In the genomic region with DNA sequence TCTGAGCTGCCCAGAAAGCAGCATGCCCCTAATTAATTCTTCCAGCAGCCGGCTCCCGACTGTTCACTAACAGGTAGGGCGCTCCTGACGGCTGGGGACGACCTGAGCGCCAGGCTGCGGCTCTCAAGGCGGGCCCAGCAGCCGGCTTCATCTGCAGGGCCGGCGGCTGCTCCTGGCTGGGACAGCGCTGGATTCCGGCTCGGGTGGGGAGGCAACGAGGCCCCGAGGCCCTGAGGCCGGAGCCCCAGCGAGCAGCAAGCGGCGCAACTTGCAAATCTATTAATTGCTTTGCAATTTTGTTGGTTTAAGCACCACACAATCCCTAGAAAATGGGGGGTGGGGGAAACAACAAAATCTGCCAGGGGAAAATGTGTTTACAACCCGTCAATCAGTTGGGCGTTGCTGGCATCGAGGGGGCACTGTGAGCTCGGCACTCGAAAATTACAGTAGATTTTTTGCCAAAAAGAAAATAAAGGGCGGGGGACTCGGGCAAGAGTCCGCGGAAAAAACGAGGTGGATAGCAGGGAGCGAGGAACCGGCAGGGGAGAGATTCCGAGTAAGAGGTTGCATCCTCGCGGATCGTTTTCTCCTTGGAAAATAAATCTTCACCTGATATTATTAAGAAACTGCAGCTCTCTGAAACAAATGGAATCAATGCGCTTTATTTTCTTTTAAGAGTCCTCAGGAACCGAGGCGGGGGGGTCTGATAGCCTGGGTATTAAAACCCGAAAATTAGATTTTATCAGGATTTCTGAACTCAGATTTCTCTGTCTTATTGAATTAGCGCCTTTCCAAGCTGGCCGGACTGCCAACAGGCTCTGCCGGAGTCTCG, we compare ENCODE assay signal across 7 mouse cellular contexts. TPM values are rescaled to one million over a fixed set of nuclear protein-coding genes. Genes with fewer than 3 reads are reported as not detected.
A peak's percentile ranks its signal among the peaks of the same experiment; 100 is the strongest.
DNase-seq lines count a peak whose midpoint lies in the region; ATAC-seq and TF ChIP-seq lines count a peak whose summit lies in the region.

No protein-coding gene starts in this region.

- H3K36me3 ChIP-seq in lung, embryonic 14.5 days (ENCODE audit: insufficient read depth): no peaks in the 10 kb centered on the region
- no peaks in the 10 kb centered on the region for H3K36me3 ChIP-seq in embryonic facial prominence, embryonic 11.5 days (replicated peaks; ENCODE audit: control insufficient read depth, insufficient read depth, low read depth, low read length)
- no peaks in the 10 kb centered on the region for H3K36me3 ChIP-seq in hindbrain, postnatal 0 days (ENCODE audit: insufficient read depth, low read length)
- no peaks in the 10 kb centered on the region for H3K36me3 ChIP-seq in midbrain, postnatal 0 days (ENCODE audit: insufficient read depth, low read length)

- no peak overlapping the region for H3K27ac ChIP-seq in lung, embryonic 14.5 days (ENCODE audit: low read depth)
- no peak overlapping the region for H3K27ac ChIP-seq in embryonic facial prominence, embryonic 11.5 days (replicated peaks; ENCODE audit: low read depth, low read length)
- no peak overlapping the region for H3K27ac ChIP-seq in hindbrain, postnatal 0 days
- peak overlapping the region; percentile 9; the same call in 1 of the 2 replicates for H3K27ac ChIP-seq in midbrain, postnatal 0 days (ENCODE audit: low read depth, low read length)

- no peak for TF ChIP-seq CTCF in lung, embryonic 14.5 days (IDR thresholded peaks at IDR 0.05; ENCODE audit: low read depth)
- TF ChIP-seq CTCF in hindbrain, postnatal 0 days (IDR thresholded peaks at IDR 0.05; ENCODE audit: low read depth): no peak
- no peak for TF ChIP-seq CTCF in midbrain, postnatal 0 days (IDR thresholded peaks at IDR 0.05)

- H3K9ac ChIP-seq in lung, embryonic 14.5 days: no peak overlapping the region
- peak overlapping the region; percentile 25; the same call in 1 of the 2 replicates for H3K9ac ChIP-seq in embryonic facial prominence, embryonic 11.5 days (replicated peaks; ENCODE audit: low read length)
- H3K9ac ChIP-seq in hindbrain, postnatal 0 days (replicated peaks; ENCODE audit: low read length): peak overlapping the region; percentile 60; the same call in 1 of the 2 replicates
- peak overlapping the region; percentile 63; the same call in 1 of the 2 replicates for H3K9ac ChIP-seq in midbrain, postnatal 0 days (replicated peaks; ENCODE audit: low read length, poor library complexity, severe bottlenecking)

- DNase-seq in lung, embryonic 14.5 days: peak; percentile 43
- DNase-seq in lung, postnatal 36 days: no peak
- peak; percentile 59 for DNase-seq in embryonic facial prominence, embryonic 11.5 days (ENCODE audit: low spot score)
- peak; percentile 60 for DNase-seq in hindbrain, postnatal 0 days (ENCODE audit: low spot score)
- peak; percentile 44 for DNase-seq in midbrain, postnatal 0 days (ENCODE audit: low spot score)
- no peak for DNase-seq in urinary bladder, adult 18-20 months (ENCODE audit: low spot score in 2 of 2)
- DNase-seq in left cerebral cortex, adult 11 months (ENCODE audit: low spot score): no peak

- ATAC-seq in lung, embryonic 14.5 days (ENCODE audit: insufficient read depth): no peak
- no peak for ATAC-seq in embryonic facial prominence, embryonic 11.5 days (replicated peaks; ENCODE audit: insufficient number of reproducible peaks, low FRiP score, low TSS enrichment, low read depth)
- no peak for ATAC-seq in hindbrain, postnatal 0 days
- no peak for ATAC-seq in midbrain, postnatal 0 days (ENCODE audit: low FRiP score)

- H3K4me1 ChIP-seq in lung, embryonic 14.5 days (ENCODE audit: insufficient read depth): no peaks in the 10 kb centered on the region
- H3K4me1 ChIP-seq in embryonic facial prominence, embryonic 11.5 days (ENCODE audit: control insufficient read depth, insufficient read depth, low read length): peaks cover 17% of the 10 kb centered on the region
- peaks cover 33% of the 10 kb centered on the region for H3K4me1 ChIP-seq in hindbrain, postnatal 0 days (ENCODE audit: insufficient read depth, low read length)
- H3K4me1 ChIP-seq in midbrain, postnatal 0 days (ENCODE audit: insufficient read depth, low read length): peaks cover 19% of the 10 kb centered on the region

- H3K4me3 ChIP-seq in lung, embryonic 14.5 days (ENCODE audit: low read depth, low read length): peak overlapping the region; percentile 58
- H3K4me3 ChIP-seq in embryonic facial prominence, embryonic 11.5 days (ENCODE audit: low read depth, low read length): peak overlapping the region; percentile 52
- peak overlapping the region; percentile 66 for H3K4me3 ChIP-seq in hindbrain, postnatal 0 days (ENCODE audit: low read length)
- peak overlapping the region; percentile 60 for H3K4me3 ChIP-seq in midbrain, postnatal 0 days (ENCODE audit: low read depth, low read length)

- peak overlapping the region; percentile 99 for H3K4me2 ChIP-seq in lung, embryonic 14.5 days
- peak overlapping the region; percentile 99 for H3K4me2 ChIP-seq in embryonic facial prominence, embryonic 11.5 days (ENCODE audit: low read depth, low read length)
- H3K4me2 ChIP-seq in hindbrain, postnatal 0 days (ENCODE audit: low read depth, low read length): peak overlapping the region; percentile 100
- H3K4me2 ChIP-seq in midbrain, postnatal 0 days (ENCODE audit: low read depth, low read length, poor library complexity, severe bottlenecking): peak overlapping the region; percentile 99

- H3K27me3 ChIP-seq in lung, embryonic 14.5 days (ENCODE audit: insufficient read depth, low read length): peaks cover 76% of the 10 kb centered on the region
- H3K27me3 ChIP-seq in embryonic facial prominence, embryonic 11.5 days (ENCODE audit: control insufficient read depth, insufficient read depth, low read length): peaks cover 52% of the 10 kb centered on the region
- peaks cover 5% of the 10 kb centered on the region; the same call in 1 of the 2 replicates for H3K27me3 ChIP-seq in hindbrain, postnatal 0 days (ENCODE audit: insufficient read depth, low read length)
- peaks cover 12% of the 10 kb centered on the region; the same call in 1 of the 2 replicates for H3K27me3 ChIP-seq in midbrain, postnatal 0 days (ENCODE audit: insufficient read depth, low read length)

- no peaks in the 10 kb centered on the region for H3K9me3 ChIP-seq in lung, embryonic 14.5 days (ENCODE audit: low read depth, low read length)
- no peaks in the 10 kb centered on the region for H3K9me3 ChIP-seq in embryonic facial prominence, embryonic 11.5 days (replicated peaks; ENCODE audit: control insufficient read depth, low read length)
- no peaks in the 10 kb centered on the region for H3K9me3 ChIP-seq in hindbrain, postnatal 0 days (ENCODE audit: low read length)
- no peaks in the 10 kb centered on the region for H3K9me3 ChIP-seq in midbrain, postnatal 0 days (ENCODE audit: low read length)

- under 1% methylated on average over 44 of the region's 44 CpGs for WGBS in lung, embryonic 14.5 days
- WGBS in embryonic facial prominence, embryonic 11.5 days: under 1% methylated on average over 44 of the region's 44 CpGs
- WGBS in hindbrain, postnatal 0 days: 2% methylated on average over 44 of the region's 44 CpGs
- under 1% methylated on average over 44 of the region's 44 CpGs for WGBS in midbrain, postnatal 0 days

RNA-seq across cellular contexts. Expression of gene Ntng2, which starts 2.3 kb away (rescaled TPM):
- polyA plus RNA-seq in lung, embryonic 14.5 days (2014; fragmentation: Nextera tagmentation; extraction: Ambion mirVana): 0.46 and 0.99 TPM in 2 replicates
- polyA plus RNA-seq in embryonic facial prominence, embryonic 11.5 days (2014; fragmentation: Nextera tagmentation; extraction: Ambion mirVana): 0.74 and 0.83 TPM in 2 replicates
- total RNA-seq in hindbrain, postnatal 0 days (2014; rRNA removed): 30.3 and 34.5 TPM in 2 replicates
- polyA plus RNA-seq in hindbrain, postnatal 0 days (2015; fragmentation: Nextera tagmentation; extraction: Ambion mirVana): 3.4 and 4.6 TPM in 2 replicates
- total RNA-seq in midbrain, postnatal 0 days (2014; rRNA removed): 52.4 and 52.6 TPM in 2 replicates
- polyA plus RNA-seq in midbrain, postnatal 0 days (2015; fragmentation: Nextera tagmentation; extraction: Ambion mirVana): 7.9 and 8.7 TPM in 2 replicates

Comparison
In these comparisons a context has a peak if more than half of its experiments do, and no peak if none do; other contexts are left out.
1. DNase-seq: peak in lung, embryonic 14.5 days (single experiment), embryonic facial prominence, embryonic 11.5 days (single experiment), hindbrain, postnatal 0 days (single experiment) and midbrain, postnatal 0 days (single experiment); none in lung, postnatal 36 days (single experiment), urinary bladder, adult 18-20 months (0 of 2) and left cerebral cortex, adult 11 months (single experiment).
2. Peak in every context shown above with its lines, with median percentiles within 50 percentile points of each other: H3K4me2 ChIP-seq and H3K4me3 ChIP-seq.